Mouse (Mus musculus): ENCODE measurements around the gene Adipor2. TPM values are rescaled to one million over a fixed set of nuclear protein-coding genes. Genes with fewer than 3 reads are reported as not detected.

Adipor2 gene
- polyA plus RNA-seq, 1 experiment from 2014 or later = 127 TPM

GRCm38 (mm10) chr6:119319358-119319757 lies 98.1 kb downstream of the Adipor2 start:
- Histone ChIP-seq H3K4me1 (ENCODE audit: control insufficient read depth, insufficient read depth, low read length) (no peaks in the 10 kb centered on the region), H3K27ac (ENCODE audit: low read length) (no peak overlapping the region), H3K27me3 (replicated peaks; ENCODE audit: control insufficient read depth, insufficient read depth, low read length) (0 out of 2 replicates have a peak, but pooled peaks cover 4% of the 10 kb centered on the region), H3K9me3 (ENCODE audit: control insufficient read depth, low read length) (no peaks in the 10 kb centered on the region), H3K36me3 (ENCODE audit: control insufficient read depth, insufficient read depth, low read length) (no peaks in the 10 kb centered on the region), H3K4me2 (ENCODE audit: low read depth, low read length) (no peak overlapping the region), H3K4me3 (ENCODE audit: low read length) (no peak overlapping the region), H3K9ac (ENCODE audit: low read depth, low read length) (no peak overlapping the region)
- no peak for ATAC-seq
- WGBS = 79% methylated on average over 2 of the region's 2 CpGs

GRCm38 (mm10) chr6:119318732-119319131 lies 98.8 kb downstream of the Adipor2 start:
- no peak overlapping the region for H3K4me3 ChIP-seq (ENCODE audit: low read length)
- WGBS = 81% methylated on average over 9 of the region's 9 CpGs

DNA sequence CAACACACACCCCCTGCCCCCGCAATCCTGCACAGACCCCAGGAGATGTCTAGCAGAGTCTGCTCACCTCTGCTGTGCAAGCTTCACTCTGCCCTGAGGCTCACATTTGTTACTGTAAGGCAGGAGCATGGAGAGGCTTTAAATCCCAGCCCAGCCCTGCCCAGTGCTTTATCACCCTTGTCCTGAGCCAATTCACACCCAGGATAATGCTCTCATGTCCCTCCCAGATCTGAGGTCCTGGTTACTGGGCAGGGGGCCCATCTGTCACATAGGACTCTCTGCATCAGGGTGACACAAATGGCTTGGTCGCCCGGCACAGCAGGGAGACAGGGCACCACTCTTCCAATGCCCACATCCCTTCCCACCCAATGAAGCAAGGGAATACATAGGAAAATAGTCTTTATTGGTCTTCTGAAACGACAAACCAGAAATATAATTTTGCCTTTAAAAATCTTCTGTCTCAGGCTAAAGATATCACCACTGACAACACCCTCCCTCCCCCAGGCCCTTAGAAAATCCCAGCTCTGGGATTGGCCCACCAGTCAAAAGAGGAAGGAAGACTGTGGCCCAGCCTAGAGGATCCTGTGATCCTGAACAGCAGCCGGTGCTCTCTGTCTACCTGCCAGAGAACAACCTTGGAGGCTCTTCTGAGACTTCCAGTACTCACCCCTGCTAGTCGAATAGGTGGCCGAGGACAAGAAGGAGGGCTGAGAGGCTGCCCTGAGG lies 102.6 kb downstream of the Adipor2 start:
- no peak overlapping the region for H3K9ac ChIP-seq (ENCODE audit: low read depth, low read length)
- H3K27ac ChIP-seq (ENCODE audit: low read length) = no peak overlapping the region
- no peak for ATAC-seq
- no peak overlapping the region for H3K4me2 ChIP-seq (ENCODE audit: low read depth, low read length)
- H3K36me3 ChIP-seq (ENCODE audit: control insufficient read depth, insufficient read depth, low read length) = no peaks in the 10 kb centered on the region
- WGBS = 45% methylated on average over 7 of the region's 7 CpGs
- 0 out of 2 replicates have a peak, but pooled peaks cover 4% of the 10 kb centered on the region for H3K27me3 ChIP-seq (replicated peaks; ENCODE audit: control insufficient read depth, insufficient read depth, low read length)
- H3K4me1 ChIP-seq (ENCODE audit: control insufficient read depth, insufficient read depth, low read length) = no peaks in the 10 kb centered on the region
- no peaks in the 10 kb centered on the region for H3K9me3 ChIP-seq (ENCODE audit: control insufficient read depth, low read length)
- H3K4me3 ChIP-seq (ENCODE audit: low read length) = no peak overlapping the region

More at GRCm38 (mm10) chr6:119318732-119319131, 98.8 kb downstream of the Adipor2 start:
- H3K9me3 ChIP-seq (ENCODE audit: control insufficient read depth, low read length) = no peaks in the 10 kb centered on the region
- no peaks in the 10 kb centered on the region for H3K4me1 ChIP-seq (ENCODE audit: control insufficient read depth, insufficient read depth, low read length)
- H3K9ac ChIP-seq (ENCODE audit: low read depth, low read length) = no peak overlapping the region
- 0 out of 2 replicates have a peak, but pooled peaks cover 4% of the 10 kb centered on the region for H3K27me3 ChIP-seq (replicated peaks; ENCODE audit: control insufficient read depth, insufficient read depth, low read length)
- H3K27ac ChIP-seq (ENCODE audit: low read length) = no peak overlapping the region
- H3K4me2 ChIP-seq (ENCODE audit: low read depth, low read length) = no peak overlapping the region
- ATAC-seq = no peak
- no peaks in the 10 kb centered on the region for H3K36me3 ChIP-seq (ENCODE audit: control insufficient read depth, insufficient read depth, low read length)

DNA sequence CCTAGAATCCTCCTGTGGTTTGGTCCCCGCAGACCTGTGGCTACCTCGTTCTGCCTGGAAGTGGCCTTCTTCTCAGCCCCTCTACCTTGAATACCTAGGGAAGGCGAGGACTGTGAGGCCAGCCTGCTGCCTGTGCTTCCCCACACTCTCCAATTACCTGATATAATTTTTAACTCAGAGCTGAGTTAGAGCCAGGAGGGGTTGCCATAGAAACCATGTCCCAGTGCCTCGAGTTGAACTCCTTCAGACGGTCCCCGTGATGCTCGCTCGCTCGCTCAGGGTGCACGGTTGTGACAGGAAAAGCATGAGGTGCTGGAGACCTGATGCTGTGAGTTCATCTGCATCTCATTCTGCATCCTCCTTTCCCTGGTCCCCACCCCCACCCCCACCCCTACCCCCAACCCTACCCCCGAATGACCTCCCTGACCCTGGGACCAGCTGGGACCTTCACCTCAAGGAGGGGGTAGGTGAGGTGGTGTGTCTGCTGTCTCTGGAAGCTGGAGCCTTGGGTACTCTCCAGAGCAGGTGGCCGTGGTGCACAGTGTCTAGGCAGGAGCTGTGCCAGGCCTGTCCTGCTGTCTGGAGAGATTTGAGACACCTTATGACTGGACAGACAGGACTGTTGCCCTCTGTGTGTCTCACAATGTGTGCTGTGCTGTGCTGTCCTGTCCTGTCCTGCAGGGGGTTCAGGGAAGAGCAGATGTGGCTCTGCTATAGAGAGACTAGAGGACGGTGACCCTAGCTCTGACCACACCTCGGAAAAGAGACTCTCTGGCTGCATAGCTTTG lies 103.7 kb downstream of the Adipor2 start:
- Histone ChIP-seq H3K27me3 (replicated peaks; ENCODE audit: control insufficient read depth, insufficient read depth, low read length) (0 out of 2 replicates have a peak, but pooled peaks cover 4% of the 10 kb centered on the region), H3K4me3 (ENCODE audit: low read length) (no peak overlapping the region), H3K27ac (ENCODE audit: low read length) (no peak overlapping the region), H3K4me1 (ENCODE audit: control insufficient read depth, insufficient read depth, low read length) (no peaks in the 10 kb centered on the region), H3K9ac (ENCODE audit: low read depth, low read length) (no peak overlapping the region), H3K4me2 (ENCODE audit: low read depth, low read length) (no peak overlapping the region), H3K36me3 (ENCODE audit: control insufficient read depth, insufficient read depth, low read length) (no peaks in the 10 kb centered on the region), H3K9me3 (ENCODE audit: control insufficient read depth, low read length) (no peaks in the 10 kb centered on the region)
- 46% methylated on average over 14 of the region's 14 CpGs for WGBS
- ATAC-seq = no peak

GRCm38 (mm10) chr6:119313096-119313495 lies 104.4 kb downstream of the Adipor2 start:
- no peaks in the 10 kb centered on the region for H3K4me1 ChIP-seq (ENCODE audit: control insufficient read depth, insufficient read depth, low read length)
- no peaks in the 10 kb centered on the region for H3K36me3 ChIP-seq (ENCODE audit: control insufficient read depth, insufficient read depth, low read length)
- no peak overlapping the region for H3K9ac ChIP-seq (ENCODE audit: low read depth, low read length)
- ATAC-seq = no peak
- H3K27me3 ChIP-seq (replicated peaks; ENCODE audit: control insufficient read depth, insufficient read depth, low read length) = 0 out of 2 replicates have a peak, but pooled peaks cover 4% of the 10 kb centered on the region
- WGBS = 62% methylated on average over 3 of the region's 3 CpGs
- no peak overlapping the region for H3K4me2 ChIP-seq (ENCODE audit: low read depth, low read length)
- no peaks in the 10 kb centered on the region for H3K9me3 ChIP-seq (ENCODE audit: control insufficient read depth, low read length)
- no peak overlapping the region for H3K4me3 ChIP-seq (ENCODE audit: low read length)
- no peak overlapping the region for H3K27ac ChIP-seq (ENCODE audit: low read length)

GRCm38 (mm10) chr6:119312381-119312780 lies 105.1 kb downstream of the Adipor2 start:
- H3K27me3 ChIP-seq (replicated peaks; ENCODE audit: control insufficient read depth, insufficient read depth, low read length) = 0 out of 2 replicates have a peak, but pooled peaks cover 4% of the 10 kb centered on the region
- no peak for ATAC-seq
- WGBS = 84% methylated on average over 6 of the region's 6 CpGs
- no peak overlapping the region for H3K27ac ChIP-seq (ENCODE audit: low read length)
- no peak overlapping the region for H3K4me3 ChIP-seq (ENCODE audit: low read length)
- no peak overlapping the region for H3K4me2 ChIP-seq (ENCODE audit: low read depth, low read length)
- no peak overlapping the region for H3K9ac ChIP-seq (ENCODE audit: low read depth, low read length)
- no peaks in the 10 kb centered on the region for H3K9me3 ChIP-seq (ENCODE audit: control insufficient read depth, low read length)
- H3K36me3 ChIP-seq (ENCODE audit: control insufficient read depth, insufficient read depth, low read length) = no peaks in the 10 kb centered on the region
- no peaks in the 10 kb centered on the region for H3K4me1 ChIP-seq (ENCODE audit: control insufficient read depth, insufficient read depth, low read length)

GRCm38 (mm10) chr6:119310176-119310575 lies 107.3 kb downstream of the Adipor2 start:
- ATAC-seq = no peak
- no peak overlapping the region for H3K9ac ChIP-seq (ENCODE audit: low read depth, low read length)
- H3K4me3 ChIP-seq (ENCODE audit: low read length) = no peak overlapping the region
- no peak overlapping the region for H3K27ac ChIP-seq (ENCODE audit: low read length)
- no peaks in the 10 kb centered on the region for H3K4me1 ChIP-seq (ENCODE audit: control insufficient read depth, insufficient read depth, low read length)
- H3K9me3 ChIP-seq (ENCODE audit: control insufficient read depth, low read length) = no peaks in the 10 kb centered on the region
- WGBS = 51% methylated on average over 9 of the region's 9 CpGs
- H3K4me2 ChIP-seq (ENCODE audit: low read depth, low read length) = no peak overlapping the region
- 0 out of 2 replicates have a peak, but pooled peaks cover 2% of the 10 kb centered on the region for H3K27me3 ChIP-seq (replicated peaks; ENCODE audit: control insufficient read depth, insufficient read depth, low read length)
- H3K36me3 ChIP-seq (ENCODE audit: control insufficient read depth, insufficient read depth, low read length) = no peaks in the 10 kb centered on the region

DNA sequence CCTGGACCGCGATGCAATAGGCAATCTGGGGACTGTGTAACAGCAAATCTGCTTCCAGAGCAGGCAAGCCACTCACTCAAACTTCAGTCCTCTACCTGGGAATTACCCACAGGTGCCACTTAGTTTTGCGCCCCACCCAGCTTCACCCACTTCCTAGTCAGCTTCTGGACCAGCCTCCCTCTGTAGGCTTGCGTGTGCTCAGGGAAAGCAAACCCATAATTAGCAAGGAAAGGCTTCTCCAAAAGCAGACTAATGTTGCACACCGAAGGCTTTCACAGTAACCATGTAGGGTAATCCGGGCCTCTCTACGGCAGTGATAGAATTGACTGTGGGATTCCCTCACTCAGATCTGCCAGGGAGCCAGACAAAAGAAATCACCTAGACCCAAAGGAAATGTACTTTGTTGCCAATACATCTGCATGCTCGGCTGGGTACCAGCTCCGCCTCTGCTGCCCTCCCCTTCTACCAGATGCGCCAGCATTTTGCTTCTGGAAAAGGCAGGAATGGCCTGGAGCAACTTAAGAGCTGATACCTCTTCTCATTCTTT lies 109.6 kb downstream of the Adipor2 start:
- Histone ChIP-seq H3K4me1 (ENCODE audit: control insufficient read depth, insufficient read depth, low read length) (no peaks in the 10 kb centered on the region), H3K9ac (ENCODE audit: low read depth, low read length) (no peak overlapping the region), H3K27me3 (replicated peaks; ENCODE audit: control insufficient read depth, insufficient read depth, low read length) (no peaks in the 10 kb centered on the region), H3K27ac (ENCODE audit: low read length) (no peak overlapping the region), H3K4me2 (ENCODE audit: low read depth, low read length) (no peak overlapping the region), H3K36me3 (ENCODE audit: control insufficient read depth, insufficient read depth, low read length) (no peaks in the 10 kb centered on the region), H3K4me3 (ENCODE audit: low read length) (no peak overlapping the region), H3K9me3 (ENCODE audit: control insufficient read depth, low read length) (no peaks in the 10 kb centered on the region)
- no peak for ATAC-seq
- WGBS = 66% methylated on average over 10 of the region's 10 CpGs

DNA sequence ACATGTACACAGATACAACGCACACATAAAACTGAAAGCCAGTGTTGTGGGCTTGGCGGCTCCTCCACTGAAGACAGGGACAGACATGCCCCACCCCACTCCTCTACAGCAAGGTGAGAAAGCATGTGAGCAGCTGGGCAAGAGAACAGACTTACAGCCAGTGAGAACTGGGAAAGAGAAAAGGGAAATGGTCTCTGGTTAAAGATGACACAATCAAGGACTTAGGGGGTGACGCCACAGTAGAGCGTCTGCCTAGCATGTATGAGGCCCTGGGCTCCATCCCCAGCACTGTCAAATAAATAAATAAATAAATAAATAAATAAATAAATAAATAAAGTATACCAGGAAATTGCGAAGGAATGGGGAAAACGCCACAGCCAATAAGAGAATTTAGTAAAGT lies 114.2 kb downstream of the Adipor2 start:
- Histone ChIP-seq H3K36me3 (ENCODE audit: control insufficient read depth, insufficient read depth, low read length) (no peaks in the 10 kb centered on the region), H3K4me1 (ENCODE audit: control insufficient read depth, insufficient read depth, low read length) (no peaks in the 10 kb centered on the region), H3K9ac (ENCODE audit: low read depth, low read length) (no peak overlapping the region), H3K27me3 (replicated peaks; ENCODE audit: control insufficient read depth, insufficient read depth, low read length) (no peaks in the 10 kb centered on the region), H3K4me2 (ENCODE audit: low read depth, low read length) (no peak overlapping the region), H3K4me3 (ENCODE audit: low read length) (no peak overlapping the region), H3K27ac (ENCODE audit: low read length) (no peak overlapping the region), H3K9me3 (ENCODE audit: control insufficient read depth, low read length) (no peaks in the 10 kb centered on the region)
- ATAC-seq = no peak
- 86% methylated on average over 6 of the region's 6 CpGs for WGBS
